Mouse (Mus musculus) embryonic facial prominence, embryonic 11.5 days (tissue): ENCODE measurements at regions not wholly inside any gene's neighbourhood (a gene's known extent, or its start where the extent isn't known, plus 50 kb on each side); places are given as distances from the start of the nearest gene placed in this dataset.

Source experiments
- ATAC-seq: fragments of 200-750 bp; cut with Nextera tagmentation; replicated peaks from 2 replicates; pipeline ENCODE4 v1.8.0; 2017; ENCODE audit warnings: low read depth; ENCODE audit not compliant: insufficient number of reproducible peaks, low FRiP score, low TSS enrichment
- DNase-seq: peaks from one replicate; pipeline ENCODE4 v3.0.0-alpha.2; 2015; ENCODE audit warnings: low spot score
- H3K27ac ChIP-seq: fragments of 300-500 bp; sonication (generic); replicated peaks from 2 replicates; pipeline ENCODE4 v1.5.1; 2014; ENCODE audit warnings: mild to moderate bottlenecking, low read depth, low read length, control low read depth
- H3K27me3 ChIP-seq: fragments of 300-500 bp; sonication (generic); 2 replicates; pipeline ENCODE4 v1.6.1; 2014; ENCODE audit warnings: mild to moderate bottlenecking, low read length, moderate library complexity, mixed read lengths; ENCODE audit not compliant: control insufficient read depth, insufficient read depth
- H3K36me3 ChIP-seq: fragments of 300-500 bp; sonication (generic); replicated peaks from 2 replicates; pipeline ENCODE4 v1.6.1; 2014; ENCODE audit warnings: low read depth, mild to moderate bottlenecking, low read length, moderate library complexity, mixed read lengths; ENCODE audit not compliant: control insufficient read depth, insufficient read depth
- H3K4me1 ChIP-seq: fragments of 300-500 bp; sonication (generic); 2 replicates; pipeline ENCODE4 v1.6.1; 2014; ENCODE audit warnings: low read length, mixed read lengths; ENCODE audit not compliant: control insufficient read depth, insufficient read depth
- H3K4me2 ChIP-seq: fragments of 300-500 bp; sonication (generic); 2 replicates; pipeline ENCODE4 v1.6.1; 2014; ENCODE audit warnings: low read depth, mild to moderate bottlenecking, control low read depth, low read length, moderate library complexity
- H3K4me3 ChIP-seq: fragments of 300-500 bp; sonication (generic); 2 replicates; pipeline ENCODE4 v1.5.1; 2014; ENCODE audit warnings: low read depth, low read length, control low read depth
- H3K9ac ChIP-seq: fragments of 300-500 bp; sonication (generic); replicated peaks from 2 replicates; pipeline ENCODE4 v1.6.1; 2014; ENCODE audit warnings: mild to moderate bottlenecking, control low read depth, low read length
- H3K9me3 ChIP-seq: fragments of 300-500 bp; sonication (generic); replicated peaks from 2 replicates; pipeline ENCODE4 v1.6.1; 2016; ENCODE audit warnings: mild to moderate bottlenecking, low read length, inconsistent platforms, mixed read lengths; ENCODE audit not compliant: control insufficient read depth
- WGBS: fragments of 180-500 bp; shearing (Covaris S2); extraction: QIAGEN DNeasy Blood & Tissue Kit; methylation state at CpG from one replicate; pipeline ENCODE4 v1.1.7; 2014; 5-methylcytosine and 5-hydroxymethylcytosine counted together

- WGBS: 75% methylated on average over 6 of the region's 6 CpGs
- no peak for DNase-seq
These were observed 148.5 kb downstream of the Twistnb start for GRCm38 (mm10) chr12:33577877-33578428.

GRCm38 (mm10) chr12:33580809-33581208 lies 151.4 kb downstream of the Twistnb start:
- no peak for DNase-seq
- WGBS: 69% methylated on average over 2 of the region's 2 CpGs
- Histone ChIP-seq H3K4me1 (no peaks in the 10 kb centered on the region), H3K36me3 (no peaks in the 10 kb centered on the region), H3K4me2 (no peak overlapping the region), H3K27ac (no peak overlapping the region), H3K4me3 (no peak overlapping the region), H3K27me3 (no peaks in the 10 kb centered on the region), H3K9me3 (no peaks in the 10 kb centered on the region), H3K9ac (no peak overlapping the region)
- no peak for ATAC-seq

More at GRCm38 (mm10) chr12:33577877-33578428, 148.5 kb downstream of the Twistnb start:
- H3K27me3 ChIP-seq: no peaks in the 10 kb centered on the region
- no peaks in the 10 kb centered on the region for H3K36me3 ChIP-seq
- no peak overlapping the region for H3K27ac ChIP-seq
- H3K4me2 ChIP-seq: no peak overlapping the region
- H3K9me3 ChIP-seq: no peaks in the 10 kb centered on the region
- no peaks in the 10 kb centered on the region for H3K4me1 ChIP-seq
- H3K9ac ChIP-seq: no peak overlapping the region
- no peak for ATAC-seq
- no peak overlapping the region for H3K4me3 ChIP-seq

GRCm38 (mm10) chr12:33591031-33591430 lies 161.6 kb downstream of the Twistnb start:
- H3K36me3 ChIP-seq: no peaks in the 10 kb centered on the region
- no peak overlapping the region for H3K27ac ChIP-seq
- H3K9ac ChIP-seq: no peak overlapping the region
- ATAC-seq: no peak
- no peaks in the 10 kb centered on the region for H3K4me1 ChIP-seq
- no peak overlapping the region for H3K4me3 ChIP-seq
- no peaks in the 10 kb centered on the region for H3K27me3 ChIP-seq
- no peaks in the 10 kb centered on the region for H3K9me3 ChIP-seq
- DNase-seq: no peak
- H3K4me2 ChIP-seq: no peak overlapping the region
- 76% methylated on average over 5 of the region's 5 CpGs for WGBS

- Histone ChIP-seq H3K36me3 (no peaks in the 10 kb centered on the region), H3K9me3 (no peaks in the 10 kb centered on the region), H3K9ac (no peak overlapping the region), H3K27ac (0 out of 2 replicates have a peak overlapping the region, but pooled peaks have one; percentile 13), H3K4me3 (no peak overlapping the region), H3K4me2 (no peak overlapping the region), H3K4me1 (no peaks in the 10 kb centered on the region), H3K27me3 (no peaks in the 10 kb centered on the region)
- WGBS: 19% methylated on average over 6 of the region's 6 CpGs
- ATAC-seq (no peak), DNase-seq (peak; percentile 38)
These were observed 163.0 kb downstream of the Twistnb start for GRCm38 (mm10) chr12:33592431-33592911.

- peak; percentile 30 for DNase-seq
- H3K36me3 ChIP-seq: no peaks in the 10 kb centered on the region
- no peak overlapping the region for H3K4me2 ChIP-seq
- H3K27ac ChIP-seq: no peak overlapping the region
- H3K4me1 ChIP-seq: no peaks in the 10 kb centered on the region
- no peaks in the 10 kb centered on the region for H3K27me3 ChIP-seq
- H3K9me3 ChIP-seq: no peaks in the 10 kb centered on the region
- H3K4me3 ChIP-seq: no peak overlapping the region
- no peak for ATAC-seq
- 47% methylated on average over 17 of the region's 17 CpGs for WGBS
- H3K9ac ChIP-seq: no peak overlapping the region
These were observed 163.5 kb downstream of the Twistnb start for GRCm38 (mm10) chr12:33592938-33593337.

- H3K4me3 ChIP-seq: no peak overlapping the region
- ATAC-seq (no peak), DNase-seq (peak; percentile 24)
These were observed 164.2 kb downstream of the Twistnb start for GRCm38 (mm10) chr12:33593685-33594084.

GRCm38 (mm10) chr12:33605393-33605792 lies 176.0 kb downstream of the Twistnb start:
- H3K4me1 ChIP-seq: no peaks in the 10 kb centered on the region
- no peaks in the 10 kb centered on the region for H3K9me3 ChIP-seq
- ATAC-seq (no peak), DNase-seq (no peak)
- H3K27me3 ChIP-seq: no peaks in the 10 kb centered on the region
- H3K4me2 ChIP-seq: no peak overlapping the region
- WGBS: 66% methylated on average over 4 of the region's 4 CpGs
- H3K4me3 ChIP-seq: no peak overlapping the region
- H3K9ac ChIP-seq: no peak overlapping the region
- no peaks in the 10 kb centered on the region for H3K36me3 ChIP-seq
- no peak overlapping the region for H3K27ac ChIP-seq

More at GRCm38 (mm10) chr12:33593685-33594084, 164.2 kb downstream of the Twistnb start:
- H3K9me3 ChIP-seq: no peaks in the 10 kb centered on the region
- H3K4me2 ChIP-seq: no peak overlapping the region
- no peak overlapping the region for H3K9ac ChIP-seq
- no peak overlapping the region for H3K27ac ChIP-seq
- H3K36me3 ChIP-seq: no peaks in the 10 kb centered on the region
- no peaks in the 10 kb centered on the region for H3K4me1 ChIP-seq
- 48% methylated on average over 4 of the region's 4 CpGs for WGBS
- no peaks in the 10 kb centered on the region for H3K27me3 ChIP-seq

- ATAC-seq (no peak), DNase-seq (peak; percentile 60)
- H3K4me1 ChIP-seq: no peaks in the 10 kb centered on the region
These were observed 178.6 kb downstream of the Twistnb start for GRCm38 (mm10) chr12:33607811-33608602.

More at GRCm38 (mm10) chr12:33607811-33608602, 178.6 kb downstream of the Twistnb start:
- Histone ChIP-seq H3K4me3 (no peak overlapping the region), H3K4me2 (no peak overlapping the region), H3K9me3 (no peaks in the 10 kb centered on the region), H3K27me3 (no peaks in the 10 kb centered on the region), H3K36me3 (no peaks in the 10 kb centered on the region), H3K27ac (no peak overlapping the region), H3K9ac (no peak overlapping the region)
- 61% methylated on average over 7 of the region's 7 CpGs for WGBS
